Mouse (Mus musculus) inflammation-experienced regulatory T-cells, adult 6 months (primary cell): ENCODE measurements around the gene Stat5b. TPM values are rescaled to one million over a fixed set of nuclear protein-coding genes. Genes with fewer than 3 reads are reported as not detected.
A peak's percentile ranks its signal among the peaks of the same experiment; 100 is the strongest.

Source experiments
- ATAC-seq: one replicate; pipeline ENCODE4 v1.8.0; 2017
- polyA plus RNA-seq, 3 experiments: library from polyadenylated mRNA; unstranded; fragments of 100-300 nt; shearing (Covaris generic); gene quantifications; one replicate each; pipeline ENCODE4 v1.2.1; 2017

Stat5b gene
- polyA plus RNA-seq, 3 experiments from 2014 or later, result 25.2 to 40.4 (median 33.7) TPM

DNA sequence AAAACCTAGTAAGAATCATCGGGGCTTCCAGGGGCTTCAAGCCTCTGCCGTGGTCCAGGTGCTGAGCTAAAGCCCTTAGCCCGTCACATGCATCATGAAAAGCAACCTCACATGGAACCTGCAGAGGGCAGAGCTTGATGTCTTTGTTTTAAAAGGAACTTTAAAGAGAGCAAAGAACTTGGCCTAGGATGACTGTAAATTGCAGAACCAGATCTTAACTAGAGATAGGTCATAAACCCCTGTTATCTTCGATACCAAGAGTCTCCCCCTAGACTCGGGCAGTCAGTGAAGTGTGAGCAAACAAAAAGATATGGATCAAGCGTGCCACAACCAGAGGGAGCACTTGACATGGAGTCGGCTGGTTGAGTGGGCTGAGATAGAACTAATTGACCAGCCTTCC, 15.1 kb upstream of the Stat5b start:
- no peak for ATAC-seq

DNA sequence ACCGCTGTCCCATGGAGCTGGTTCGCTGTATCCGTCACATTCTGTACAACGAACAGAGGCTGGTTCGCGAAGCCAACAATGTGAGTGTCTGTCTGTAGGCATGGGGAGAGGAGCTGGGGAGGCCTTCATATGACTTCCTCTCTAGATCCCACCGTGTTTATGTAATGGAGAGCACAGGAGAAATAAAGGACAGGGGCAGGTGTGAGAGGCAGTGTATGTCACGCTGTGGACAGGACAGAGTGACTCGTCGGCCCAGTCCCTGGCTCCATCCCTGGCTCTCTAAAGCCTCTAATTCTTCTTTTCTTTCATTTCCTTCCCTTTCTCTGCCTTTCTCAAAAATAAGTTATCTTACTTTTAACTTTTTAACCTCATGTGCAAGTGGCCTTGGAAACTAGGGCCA, 12.6 kb upstream of the Stat5b start:
- ATAC-seq, result no peak

DNA sequence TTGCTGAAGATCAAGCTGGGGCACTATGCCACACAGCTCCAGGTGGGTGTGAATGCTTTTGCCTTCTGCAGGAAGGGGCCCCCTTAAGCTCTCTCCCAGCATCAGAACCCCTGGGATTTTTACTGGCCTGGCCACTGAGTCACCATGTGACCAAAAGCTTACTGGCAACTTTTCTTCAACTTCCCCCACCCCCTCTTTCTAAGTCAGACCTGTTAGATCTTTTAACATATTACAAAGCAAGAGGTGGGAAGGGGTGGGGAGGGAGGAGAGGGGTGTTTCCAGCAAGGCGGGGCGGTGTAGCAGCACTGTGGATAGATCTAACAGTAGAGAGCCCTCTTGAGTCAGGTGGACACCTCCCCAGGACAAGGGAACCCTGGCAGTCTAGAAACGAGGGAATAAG, 11.3 kb upstream of the Stat5b start:
- no peak for ATAC-seq

DNA sequence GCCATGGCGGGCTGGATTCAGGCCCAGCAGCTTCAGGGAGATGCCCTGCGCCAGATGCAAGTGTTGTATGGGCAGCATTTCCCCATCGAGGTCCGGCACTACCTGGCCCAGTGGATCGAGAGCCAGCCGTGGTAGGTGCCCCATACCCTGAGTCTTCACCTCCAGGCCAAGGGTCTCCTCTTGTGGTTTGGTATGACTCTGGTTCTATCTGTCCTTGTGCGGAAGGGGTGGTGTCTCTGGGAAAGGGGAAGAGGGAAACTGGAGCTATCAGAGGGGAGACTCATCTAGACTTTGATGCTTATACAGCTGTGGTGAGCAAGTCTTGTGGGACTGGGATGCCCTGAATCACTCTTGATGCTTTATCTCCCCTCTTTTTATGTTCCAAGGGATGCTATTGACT, 10.8 kb upstream of the Stat5b start:
- ATAC-seq, result no peak

DNA sequence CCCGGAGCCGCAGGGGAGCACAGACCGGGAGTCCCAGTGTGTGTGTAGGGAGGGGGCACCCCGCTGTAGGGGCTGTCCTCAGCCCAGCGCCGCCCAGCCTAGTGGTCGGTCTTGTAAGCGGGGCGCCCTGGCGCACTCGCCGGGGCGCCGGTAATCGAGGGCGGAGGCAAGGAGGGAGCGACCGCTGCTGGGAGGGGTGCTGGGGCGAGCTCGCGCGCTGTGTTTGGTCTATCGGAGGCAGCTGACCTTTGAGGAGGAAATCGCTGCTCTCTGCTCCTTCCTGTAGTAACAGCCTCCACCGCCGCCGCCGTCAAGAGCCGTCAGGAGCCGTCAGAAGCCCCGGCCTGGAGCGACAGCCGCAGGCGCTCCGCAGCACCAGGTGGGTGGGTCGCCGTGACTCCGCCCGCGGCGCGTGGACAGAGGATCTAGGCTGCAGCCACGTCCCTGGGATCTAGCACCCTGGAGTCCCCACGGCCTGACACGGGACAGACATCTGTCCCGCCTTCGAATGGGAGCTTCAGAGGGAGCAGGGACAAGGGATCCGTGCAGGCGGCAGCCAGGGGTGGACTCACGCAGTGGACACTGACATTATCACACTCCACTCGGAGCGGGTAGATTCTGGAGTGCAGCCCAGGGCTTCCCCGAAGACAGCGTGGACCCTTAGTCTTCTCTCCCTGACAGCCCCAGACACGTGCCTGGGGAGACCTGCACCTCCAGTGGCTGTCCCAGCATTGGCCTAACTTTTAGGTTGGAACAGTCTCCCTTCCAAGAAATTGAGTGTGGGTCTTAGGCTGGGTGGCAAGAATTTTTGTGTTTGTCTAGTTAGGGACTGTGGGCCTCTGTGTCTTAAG, 9.9 kb upstream of the Stat5b start:
- peak; percentile 97 for ATAC-seq

DNA sequence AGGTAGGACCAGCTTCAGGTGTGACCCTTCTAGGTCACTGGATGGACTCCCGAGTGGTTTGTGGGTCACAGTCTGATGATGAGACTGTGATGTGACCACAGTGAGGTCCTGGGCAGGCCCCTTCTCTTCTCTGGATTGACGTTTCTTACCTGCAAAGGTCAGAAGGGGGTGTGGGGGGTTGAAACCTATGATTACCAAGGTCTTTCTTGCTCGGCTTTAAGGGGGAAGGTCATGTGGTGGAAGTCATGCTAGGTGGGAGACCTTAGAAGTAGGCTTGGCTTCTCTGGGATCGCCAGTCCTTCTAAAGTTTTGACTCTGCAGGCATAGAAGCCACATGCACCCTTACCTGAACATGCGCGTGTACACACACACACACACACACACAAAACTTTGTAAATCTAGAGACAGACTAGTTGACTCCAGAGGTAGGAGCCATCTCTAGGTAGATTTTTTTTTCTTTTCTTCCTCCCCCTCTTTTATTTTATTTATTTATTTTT, 9.1 kb upstream of the Stat5b start:
- ATAC-seq, result no peak

DNA sequence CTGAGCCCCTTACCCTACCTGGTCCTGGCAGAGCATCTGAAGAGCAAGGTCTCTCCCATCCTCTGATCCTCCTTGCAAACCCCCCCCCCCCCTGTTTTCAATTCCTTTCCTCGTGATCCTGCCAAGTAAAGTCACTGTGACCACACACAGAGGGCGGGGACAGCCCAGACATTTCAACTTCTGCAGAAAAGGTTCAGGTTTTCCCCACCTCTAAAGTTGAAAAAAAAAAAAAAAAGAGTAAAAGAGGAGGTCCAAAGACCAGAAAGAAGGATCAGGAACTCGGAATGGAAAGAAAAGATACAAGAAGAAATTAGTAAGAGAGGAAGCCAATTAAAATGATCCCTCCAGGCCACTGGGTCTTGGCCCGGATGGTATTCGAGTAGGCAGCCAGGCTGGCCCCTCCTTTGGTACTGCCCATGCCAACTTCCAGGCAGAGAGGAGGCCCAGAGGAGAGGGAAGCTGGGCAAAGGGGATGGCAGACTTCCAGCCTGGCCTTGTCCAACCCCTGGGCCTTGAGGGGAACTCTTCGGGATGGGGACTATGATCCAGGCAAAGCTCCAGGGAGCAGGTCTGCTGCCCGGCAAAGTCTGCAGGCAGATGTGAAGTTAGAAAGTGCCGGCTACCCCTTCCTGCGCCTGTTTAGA, 8.5 kb upstream of the Stat5b start, which contains the start of gene Stat5a:
Gene Stat5a, plus strand, starts transcription at position 417 of the 644 bp plus-strand sequence.
- ATAC-seq, result no peak

DNA sequence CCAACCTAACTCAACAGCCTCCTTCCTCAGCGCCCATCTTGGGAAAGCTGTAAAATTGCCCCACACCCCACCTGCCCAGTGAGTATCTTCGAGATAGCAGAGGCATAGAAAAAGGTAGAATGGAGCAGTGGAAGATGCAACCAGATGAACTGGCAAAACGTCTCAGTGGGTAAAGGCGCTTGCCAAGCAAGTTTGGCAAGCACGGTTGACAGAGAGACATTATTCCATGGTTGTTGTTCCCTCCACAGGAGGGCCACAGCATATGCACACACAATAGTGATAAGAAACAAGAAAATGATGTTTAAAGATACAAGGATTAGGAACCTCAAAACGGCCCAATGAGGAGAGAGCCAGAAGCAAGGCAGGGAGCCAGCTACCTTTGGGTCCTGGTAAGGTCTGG, 7.4 kb upstream of the Stat5b start:
- ATAC-seq, result no peak

DNA sequence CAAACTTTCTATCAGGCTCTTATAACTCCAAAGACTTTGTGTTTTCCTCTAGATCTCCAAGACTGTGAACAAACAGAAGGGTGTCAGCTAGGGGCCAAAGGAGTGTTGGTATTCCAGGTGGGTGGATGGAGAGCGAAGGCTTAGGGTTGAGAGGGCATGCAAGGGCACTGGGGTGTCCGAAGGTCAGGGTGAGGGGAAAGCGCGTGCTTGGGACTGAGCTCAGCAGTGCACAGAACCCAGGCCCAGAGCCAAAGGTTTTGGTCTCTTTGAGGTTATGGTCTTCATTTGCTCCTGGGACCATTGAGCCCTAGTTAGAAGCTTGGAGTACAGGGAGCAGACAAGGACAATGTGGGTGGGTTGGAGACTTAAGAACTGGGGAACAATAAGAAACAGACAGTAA, 4.7 kb upstream of the Stat5b start:
- no peak for ATAC-seq

DNA sequence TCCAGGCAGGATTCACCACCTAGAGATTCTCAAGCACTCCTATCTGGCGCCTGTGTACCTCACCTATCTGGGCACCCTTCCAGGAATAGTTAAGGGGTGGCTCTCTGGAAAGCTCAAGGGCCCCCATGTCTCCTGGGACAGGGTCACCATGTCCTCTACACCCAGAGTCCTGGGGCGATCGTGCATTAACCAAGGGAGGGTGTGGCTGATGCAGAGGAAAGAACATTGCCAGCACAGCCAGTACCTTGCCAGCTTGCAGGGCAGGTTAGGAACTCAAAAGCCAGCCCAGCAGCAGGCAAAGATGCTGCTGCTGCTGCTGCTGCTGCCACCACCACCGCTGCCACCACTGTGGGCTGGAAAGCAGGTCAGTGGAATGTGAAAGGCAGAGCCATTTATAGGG, 3.7 kb upstream of the Stat5b start:
- ATAC-seq, result no peak

DNA sequence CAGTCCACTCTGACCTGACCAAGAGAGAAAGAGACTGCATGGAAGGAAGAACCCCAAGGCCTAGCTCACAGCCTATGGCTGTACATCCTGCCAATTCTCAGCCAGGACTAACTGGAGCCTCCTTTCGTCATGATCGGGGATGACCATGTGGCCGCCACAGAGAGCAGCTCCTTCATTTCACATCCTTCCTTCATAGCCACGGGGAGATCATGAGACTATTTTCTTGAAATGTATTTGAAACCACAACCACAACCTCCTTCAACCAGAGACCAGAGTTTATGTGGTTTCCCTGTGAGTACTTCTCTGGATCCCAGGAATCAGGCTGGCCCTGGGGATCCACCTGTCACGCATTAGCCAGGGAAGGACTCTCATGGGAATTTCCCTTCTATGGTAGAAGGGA, 2.5 kb upstream of the Stat5b start:
- no peak for ATAC-seq

DNA sequence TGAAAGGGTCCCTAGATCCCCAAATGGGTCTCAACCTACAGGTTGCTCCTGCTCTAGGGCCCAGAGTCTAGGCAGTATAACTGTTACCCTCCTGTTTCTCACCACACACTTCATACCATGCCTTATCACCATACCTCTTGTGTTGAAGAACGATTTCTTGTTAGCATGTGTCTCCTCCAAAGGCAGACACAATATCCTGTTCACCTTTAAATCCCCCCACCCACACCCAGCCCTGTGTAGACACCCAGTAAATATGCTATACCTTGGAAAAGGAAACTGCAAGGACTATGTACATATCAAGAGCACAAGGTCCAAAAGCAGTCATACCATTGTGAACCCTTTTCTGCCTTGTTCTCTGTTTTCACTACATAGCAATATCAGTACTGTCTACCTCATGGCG, 1.6 kb upstream of the Stat5b start:
- ATAC-seq, result no peak

DNA sequence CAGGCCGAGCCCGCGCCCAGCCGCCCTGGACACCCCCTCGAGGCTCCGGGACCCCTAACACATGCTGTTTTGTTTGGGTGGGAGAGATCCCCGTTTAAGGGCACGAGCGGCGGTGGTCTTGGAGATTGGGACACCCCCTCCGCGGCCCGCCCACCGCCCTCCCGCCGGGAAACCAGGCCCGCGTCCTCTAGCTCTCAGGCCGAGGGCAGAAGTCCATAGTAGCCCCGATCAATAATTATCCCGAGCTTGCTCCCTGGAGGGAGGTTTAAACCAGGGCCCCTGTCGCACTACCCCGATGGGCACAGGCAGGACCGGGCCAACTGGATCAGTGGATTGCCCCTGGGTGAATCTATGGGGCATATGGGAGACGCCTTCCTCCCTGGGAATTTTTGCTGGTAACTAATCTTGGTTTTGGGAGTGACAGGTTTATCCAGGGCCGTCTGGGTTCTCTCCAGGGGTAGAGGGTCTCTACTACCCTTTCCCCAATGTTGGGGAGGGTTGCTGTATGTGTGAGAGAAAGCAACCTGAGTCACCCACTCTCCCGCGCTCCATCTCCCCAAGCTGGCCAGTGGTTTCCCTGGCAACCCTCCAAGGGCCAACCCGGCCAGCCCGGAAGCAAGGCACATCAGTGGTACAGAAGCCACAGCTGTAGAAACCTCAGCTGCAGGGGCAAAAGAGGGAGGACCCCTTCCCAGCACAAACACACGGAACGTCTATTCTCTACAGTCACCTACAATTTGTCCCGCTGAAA, 429 bp upstream of the Stat5b start:
- ATAC-seq, result no peak

DNA sequence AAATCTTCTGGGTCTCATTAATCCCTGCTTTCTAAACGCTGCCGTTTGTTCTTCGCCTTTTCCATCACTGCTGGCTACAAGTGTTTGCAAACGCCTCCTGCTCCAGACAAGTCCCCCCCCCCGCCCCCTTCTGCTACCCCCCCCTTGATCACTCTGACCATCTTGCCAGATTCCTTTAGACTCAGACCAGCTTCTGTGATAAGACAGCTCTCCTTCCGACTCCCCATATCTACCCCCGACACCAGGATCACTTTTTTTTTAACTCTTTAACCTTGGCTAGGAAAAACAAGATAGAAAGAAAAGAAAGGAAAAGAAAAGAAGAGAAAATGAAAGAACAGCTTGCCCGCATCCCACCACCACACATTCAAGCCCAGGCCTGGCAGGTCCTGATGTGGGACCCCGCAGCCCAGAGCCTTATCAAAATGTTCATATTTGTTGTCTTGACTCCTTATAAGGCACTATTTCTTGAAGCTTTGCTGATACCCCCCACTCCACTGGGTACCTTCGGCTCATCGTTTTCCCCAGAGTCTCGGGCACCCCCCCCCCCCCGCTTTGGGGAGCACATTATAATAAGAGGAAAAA, 977 bp downstream of the Stat5b start:
- ATAC-seq, result no peak

DNA sequence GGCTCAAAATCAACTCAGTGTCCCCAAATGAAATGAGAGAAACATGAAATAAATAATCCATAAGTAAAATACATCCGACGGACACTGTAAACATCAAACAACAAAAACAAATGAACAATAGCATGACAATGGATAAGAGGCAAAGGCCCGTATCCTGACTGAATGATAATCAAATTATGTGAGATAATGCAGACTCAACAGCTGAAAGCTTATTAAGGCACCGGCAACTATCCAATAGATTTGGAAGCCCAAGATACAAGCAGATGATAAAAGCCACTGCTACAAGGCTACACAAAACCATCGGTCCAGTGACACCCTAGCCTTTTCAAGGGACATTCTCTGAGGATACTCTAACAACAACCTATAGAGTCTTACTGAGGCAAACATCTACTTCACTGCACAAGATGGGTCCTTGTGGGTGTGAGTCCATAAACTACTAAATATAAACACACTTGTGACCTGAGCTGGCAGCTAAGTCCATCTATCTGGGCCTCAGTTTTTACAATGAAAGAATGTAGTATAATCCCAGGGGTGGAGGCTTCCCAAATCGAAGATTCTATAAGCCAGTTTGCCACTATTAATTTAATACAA, 1.6 kb downstream of the Stat5b start:
- ATAC-seq, result no peak

DNA sequence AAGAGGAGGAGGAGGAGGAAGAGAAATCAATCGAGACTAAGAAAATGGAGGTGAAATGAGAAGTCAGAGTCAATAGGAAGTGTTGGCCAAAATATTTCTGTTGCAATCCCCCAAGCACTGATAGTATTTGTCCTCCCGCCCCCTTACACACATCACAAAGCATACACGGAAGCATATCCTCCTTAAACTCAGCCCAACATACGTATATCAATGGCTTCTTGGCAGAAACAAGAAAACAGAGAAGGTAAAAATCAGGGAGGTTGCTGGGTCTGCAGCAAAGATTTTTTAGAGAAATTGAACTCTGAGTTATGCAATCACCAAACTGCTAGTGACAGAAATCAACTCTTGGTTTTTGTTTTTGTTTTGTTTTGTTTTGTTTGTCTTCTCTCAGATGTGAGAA, 2.4 kb downstream of the Stat5b start:
- ATAC-seq, result peak; percentile 52

DNA sequence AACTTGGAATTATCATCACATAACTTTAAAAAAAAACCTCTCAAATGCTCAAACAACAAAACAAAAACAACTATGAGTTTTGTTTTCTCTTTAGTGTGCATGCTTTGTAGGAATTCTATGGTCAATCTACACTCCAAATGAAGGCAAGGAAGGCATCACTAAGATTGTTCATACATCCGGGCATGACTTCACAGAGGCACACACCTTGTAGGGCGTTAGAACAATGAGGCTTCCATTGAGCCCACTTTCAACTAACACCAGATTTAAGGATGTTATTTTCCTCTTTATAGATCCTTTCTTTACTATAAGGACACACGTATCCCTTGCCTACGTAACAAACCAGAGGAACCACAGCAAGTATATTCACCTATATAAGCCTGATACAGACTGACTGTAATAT, 3.0 kb downstream of the Stat5b start:
- ATAC-seq, result no peak

DNA sequence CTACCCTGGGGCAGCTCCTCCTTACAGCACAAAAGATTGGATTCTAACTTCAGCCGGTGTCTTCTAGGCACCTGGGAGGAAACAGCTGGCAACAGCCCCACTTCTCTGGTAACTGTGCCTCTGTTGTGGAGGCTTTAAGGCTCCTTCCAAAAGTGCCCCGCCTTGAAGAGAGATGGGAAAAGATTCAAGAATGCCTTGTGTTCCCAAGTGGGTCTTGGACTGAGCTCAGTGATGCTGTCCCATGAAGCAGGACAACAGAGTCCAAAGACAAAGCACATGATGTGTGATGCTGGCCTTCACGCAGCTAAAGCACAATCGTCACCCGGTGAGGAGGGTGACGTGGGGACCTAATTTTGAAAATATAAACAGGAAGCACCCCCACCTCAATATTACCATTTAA, 4.7 kb downstream of the Stat5b start:
- ATAC-seq, result peak; percentile 49

DNA sequence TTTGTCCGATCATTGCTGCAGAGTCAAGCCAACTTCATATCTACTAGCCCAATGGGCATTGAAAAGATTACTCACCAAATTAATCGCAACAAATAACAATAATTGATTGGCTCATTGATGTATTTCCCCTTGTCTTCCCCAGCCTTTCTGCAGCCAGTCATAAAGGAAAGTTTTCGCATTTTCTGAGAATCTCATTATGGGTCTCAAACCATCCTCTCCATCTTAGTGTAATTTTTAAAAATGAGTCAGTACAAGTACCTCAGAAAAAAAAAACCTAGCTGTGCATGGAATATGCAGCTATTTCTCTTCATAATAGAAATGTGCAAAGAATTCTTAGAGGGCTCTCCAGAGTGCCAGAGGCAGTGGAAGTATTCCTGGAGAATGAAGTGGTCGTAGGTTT, 6.4 kb downstream of the Stat5b start:
- ATAC-seq, result no peak

DNA sequence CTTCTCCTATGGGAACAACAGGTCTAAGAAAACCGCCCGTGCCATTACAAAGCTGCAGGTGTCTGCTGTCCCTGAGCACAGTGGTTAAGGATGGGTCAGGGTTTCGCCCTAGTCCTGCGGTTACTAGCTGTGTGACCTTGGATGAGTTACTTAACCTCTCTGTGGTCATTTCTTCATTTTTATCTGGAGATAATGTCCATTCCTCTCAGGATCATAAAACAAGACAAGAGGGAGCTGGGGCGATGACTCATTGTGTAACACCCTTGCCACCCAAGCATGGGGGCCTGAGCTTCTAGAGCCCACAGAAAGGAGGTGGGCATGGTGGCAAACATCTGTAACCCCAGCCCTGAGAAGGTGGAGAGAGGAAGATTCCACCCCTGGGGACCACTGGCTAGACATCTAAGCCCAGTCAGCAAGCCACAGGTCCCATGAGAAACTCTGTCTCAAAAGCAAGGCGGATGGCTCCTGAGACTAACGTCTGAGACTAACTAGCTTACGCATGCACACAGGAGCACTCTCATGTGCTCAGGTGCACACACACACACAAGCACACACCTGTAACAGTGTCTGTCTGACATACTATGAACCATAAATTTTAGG, 7.4 kb downstream of the Stat5b start:
- ATAC-seq, result no peak

DNA sequence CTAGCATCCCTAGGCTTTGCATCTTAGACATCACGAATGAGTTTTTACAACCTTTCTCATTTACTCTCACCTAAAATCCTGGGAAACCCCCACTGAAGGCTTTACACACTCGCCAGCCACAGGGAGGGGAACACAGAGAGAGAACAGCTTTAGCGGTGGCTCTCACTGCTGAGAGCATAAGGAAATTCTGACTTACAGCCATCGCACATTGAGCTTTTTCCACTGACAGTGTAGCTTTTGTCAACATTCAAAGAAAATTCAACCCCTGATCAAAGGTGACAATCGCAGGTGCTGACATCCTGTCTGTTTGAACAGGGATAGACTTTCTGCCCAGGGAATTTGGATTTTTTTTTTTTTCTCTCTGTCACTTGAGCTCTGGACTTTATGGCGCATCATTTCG, 8.5 kb downstream of the Stat5b start:
- peak; percentile 62 for ATAC-seq

DNA sequence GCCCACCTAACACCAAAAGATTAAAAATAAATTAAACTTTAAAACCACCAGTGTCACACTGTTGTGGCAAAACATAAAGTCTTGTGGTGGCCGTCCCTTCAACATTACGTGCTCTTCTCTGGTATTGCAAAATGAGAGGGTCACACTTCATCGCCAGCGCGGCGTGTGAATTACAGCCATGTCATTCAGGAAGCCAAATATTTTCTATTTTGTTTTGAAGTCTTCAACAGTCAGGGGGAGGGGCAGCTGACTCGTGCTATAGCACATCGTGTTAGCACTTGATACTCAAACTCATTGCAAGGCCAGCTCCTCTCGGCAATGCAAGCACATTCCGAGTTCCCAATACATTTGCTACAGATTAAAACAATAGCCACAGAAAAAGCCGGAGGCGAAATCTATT, 9.7 kb downstream of the Stat5b start:
- ATAC-seq, result no peak
